Mouse (Mus musculus): ENCODE measurements at regions not wholly inside any gene's neighbourhood (a gene's known extent, or its start where the extent isn't known, plus 50 kb on each side); places are given as distances from the start of the nearest gene placed in this dataset.

- no peak for TF ChIP-seq CTCF (IDR thresholded peaks at IDR 0.05; ENCODE audit: control insufficient read depth, insufficient read depth, insufficient replicate concordance, low read depth, low read length)
- no peak for TF ChIP-seq POLR2A (IDR thresholded peaks at IDR 0.05; ENCODE audit: control insufficient read depth, low read depth, low read length)
These were observed 327.9 kb downstream of the Insig2 start for GRCm38 (mm10) chr1:121004535-121004934.
